Mouse (Mus musculus) heart, postnatal 4 days (tissue): ENCODE data around the gene Slc35b2. TPM values are rescaled to one million over a fixed set of nuclear protein-coding genes. Genes with fewer than 3 reads are reported as not detected.

Experiments used
- DNase-seq: peaks from one replicate; pipeline ENCODE4 v3.0.0; 2021
- total RNA-seq, 2 experiments: library from RNA; stranded (reverse); gene quantifications; 2 replicates each; pipeline ENCODE4 v1.2.3; 2021

Gene Slc35b2
- total RNA-seq, 2 experiments from 2014 or later: 37.3 to 39.2 TPM

GRCm38 (mm10) chr17:45584939-45585678, 21.4 kb downstream of the Slc35b2 start:
- peak; percentile 92 for DNase-seq

- DNase-seq: no peak
Measured at GRCm38 (mm10) chr17:45585725-45586448, 22.2 kb downstream of the Slc35b2 start.

GRCm38 (mm10) chr17:45586449-45586837, 22.8 kb downstream of the Slc35b2 start:
- DNase-seq: peak; percentile 59

- DNase-seq: no peak
Measured at GRCm38 (mm10) chr17:45588370-45588769, 24.7 kb downstream of the Slc35b2 start.

- no peak for DNase-seq
Measured at GRCm38 (mm10) chr17:45589236-45589635, 25.6 kb downstream of the Slc35b2 start.

- DNase-seq: no peak
Measured at GRCm38 (mm10) chr17:45589844-45590243, 26.2 kb downstream of the Slc35b2 start.

- no peak for DNase-seq
Measured at GRCm38 (mm10) chr17:45590410-45590809, 26.7 kb downstream of the Slc35b2 start.

- peak; percentile 75 for DNase-seq
Measured at GRCm38 (mm10) chr17:45591701-45592605, 28.3 kb downstream of the Slc35b2 start.

- DNase-seq: peak; percentile 49
Measured at GRCm38 (mm10) chr17:45592606-45593431, 29.1 kb downstream of the Slc35b2 start.

GRCm38 (mm10) chr17:45593479-45593878, 29.8 kb downstream of the Slc35b2 start:
- DNase-seq: no peak

- DNase-seq: no peak
Measured at GRCm38 (mm10) chr17:45594195-45594594, 30.5 kb downstream of the Slc35b2 start.

- peak; percentile 89 for DNase-seq
Measured at GRCm38 (mm10) chr17:45594881-45595735, 31.4 kb downstream of the Slc35b2 start.

- no peak for DNase-seq
Measured at GRCm38 (mm10) chr17:45595736-45596390, 32.2 kb downstream of the Slc35b2 start.

GRCm38 (mm10) chr17:45596631-45597396, 33.1 kb downstream of the Slc35b2 start:
- DNase-seq: peak; percentile 88

GRCm38 (mm10) chr17:45597787-45598186, 34.1 kb downstream of the Slc35b2 start:
- peak; percentile 38 for DNase-seq

- DNase-seq: no peak
Measured at GRCm38 (mm10) chr17:45598376-45598775, 34.7 kb downstream of the Slc35b2 start.

GRCm38 (mm10) chr17:45598891-45599290, 35.2 kb downstream of the Slc35b2 start:
- no peak for DNase-seq

GRCm38 (mm10) chr17:45599446-45600242, 36.0 kb downstream of the Slc35b2 start, which contains the start of gene Slc29a1:
Gene Slc29a1, minus strand, starts transcription at chr17:45599606.
- peak; percentile 76 for DNase-seq
